Mouse (Mus musculus) embryonic fibroblast, embryonic 13.5 days (primary cell): Measurements from ENCODE around the gene Hvcn1.

ENCODE experiments used
- CTCF ChIP-seq: IDR thresholded peaks from 2 replicates; pipeline ENCODE4 v1.5.1; 2011; ENCODE audit warnings: mild to moderate bottlenecking, control low read depth, low read length, moderate library complexity, borderline replicate concordance; ENCODE audit not compliant: insufficient read depth
- POLR2A ChIP-seq: IDR thresholded peaks from 2 replicates; pipeline ENCODE4 v1.6.1; 2011; ENCODE audit warnings: low read depth, mild to moderate bottlenecking, control low read depth, low read length, moderate library complexity

DNA sequence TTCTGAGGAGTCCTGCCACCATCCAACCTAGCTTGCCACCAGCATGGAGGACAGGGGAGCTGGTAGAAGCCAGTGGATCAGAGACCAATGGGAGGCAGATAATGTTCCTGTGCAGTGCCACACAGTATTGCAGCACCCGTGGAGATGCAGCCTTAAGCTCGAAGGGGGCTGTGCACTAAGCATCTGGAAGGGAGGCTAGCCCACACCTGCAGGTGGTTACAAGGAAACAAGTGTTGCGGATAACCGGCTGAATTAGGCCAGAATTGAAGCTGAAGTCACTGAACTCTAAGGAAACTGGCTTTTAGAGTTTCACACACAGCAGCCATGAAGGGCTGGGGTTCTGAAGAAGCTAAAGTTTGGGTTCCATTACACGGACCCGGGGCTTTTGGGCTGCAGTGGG is 2.3 kb downstream of the Hvcn1 start:
- TF ChIP-seq CTCF (no peak), POLR2A (no peak)
